Mouse (Mus musculus) limb, embryonic 15.5 days (tissue): Measurements from ENCODE around the gene Med16. TPM values are rescaled to one million over a fixed set of nuclear protein-coding genes. Genes with fewer than 3 reads are reported as not detected.
"Not testable (repeated sequence)": the region's sequence is repeated elsewhere in the genome, so short reads cannot be mapped to it uniquely, and the experiment has no call there.

Source experiments
- ATAC-seq: fragments of 200-750 bp; cut with Nextera tagmentation; 2 replicates; pipeline ENCODE4 v1.8.0; 2017; ENCODE audit warnings: low read depth, moderate TSS enrichment; ENCODE audit not compliant: insufficient number of reproducible peaks, low FRiP score, low TSS enrichment
- H3K27ac ChIP-seq: fragments of 300-500 bp; sonication (generic); 2 replicates; pipeline ENCODE4 v1.5.1; 2015; ENCODE audit warnings: moderate library complexity, mild to moderate bottlenecking, inconsistent platforms
- H3K27me3 ChIP-seq: fragments of 300-500 bp; sonication (generic); 2 replicates; pipeline ENCODE4 v1.6.1; 2015; ENCODE audit warnings: inconsistent platforms
- H3K36me3 ChIP-seq: fragments of 300-500 bp; sonication (generic); 2 replicates; pipeline ENCODE4 v1.6.1; 2015; ENCODE audit warnings: inconsistent platforms
- H3K4me1 ChIP-seq: fragments of 300-500 bp; sonication (generic); 2 replicates; pipeline ENCODE4 v1.6.1; 2015; ENCODE audit warnings: inconsistent platforms
- H3K4me2 ChIP-seq: fragments of 300-500 bp; sonication (generic); 2 replicates; pipeline ENCODE4 v1.6.1; 2015; ENCODE audit warnings: mild to moderate bottlenecking, inconsistent platforms
- H3K4me3 ChIP-seq: fragments of 300-500 bp; sonication (generic); 2 replicates; pipeline ENCODE4 v1.5.1; 2015; ENCODE audit warnings: mild to moderate bottlenecking, inconsistent platforms
- H3K9ac ChIP-seq: fragments of 300-500 bp; sonication (generic); 2 replicates; pipeline ENCODE4 v1.6.1; 2015; ENCODE audit warnings: inconsistent platforms
- H3K9me3 ChIP-seq: fragments of 300-500 bp; sonication (generic); 2 replicates; pipeline ENCODE4 v1.6.1; 2016; ENCODE audit warnings: inconsistent platforms
- WGBS: fragments of 180-500 bp; shearing (Covaris S2); methylation state at CpG from one replicate; pipeline ENCODE4 v1.1.7; 2015; 5-methylcytosine and 5-hydroxymethylcytosine counted together
- polyA plus RNA-seq: library from polyadenylated mRNA; unstranded; fragments of >200 nt; fragmentation: Nextera tagmentation; extraction: Ambion mirVana; gene quantifications from 2 replicates; pipeline ENCODE4 v1.2.1, GENCODE M21; 2015

Med16 gene
- polyA plus RNA-seq, 1 experiment from 2014 or later: 37.7 TPM

DNA sequence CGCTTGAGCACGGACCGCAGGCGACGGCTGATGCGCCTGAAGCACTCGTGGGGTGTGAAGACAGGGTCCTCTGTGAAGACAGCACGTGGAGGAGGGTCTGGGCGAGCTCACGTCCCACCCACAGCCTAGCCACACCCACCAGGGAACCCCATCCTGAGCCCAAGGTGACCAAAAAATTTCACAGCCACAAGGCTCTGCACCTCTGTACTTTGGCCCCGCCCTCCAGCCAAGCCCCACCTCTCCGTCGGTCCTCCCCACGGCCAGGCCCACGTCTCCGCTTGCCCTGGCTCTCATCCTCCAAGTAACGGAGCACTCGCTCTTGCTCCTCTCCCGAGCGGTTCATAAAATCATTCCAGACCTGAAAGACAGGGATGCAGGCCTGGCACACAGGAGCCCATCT lies 3.7 kb upstream of the Med16 start:
- Histone ChIP-seq H3K4me2 (no peak overlapping the region), H3K9me3 (no peaks in the 10 kb centered on the region), H3K36me3 (peaks cover 30% of the 10 kb centered on the region), H3K4me3 (no peak overlapping the region), H3K9ac (no peak overlapping the region), H3K27ac (no peak overlapping the region), H3K4me1 (peaks cover 40% of the 10 kb centered on the region), H3K27me3 (peaks cover under 1% of the 10 kb centered on the region)
- 54% methylated on average over 20 of the region's 20 CpGs for WGBS
- no peak for ATAC-seq

DNA sequence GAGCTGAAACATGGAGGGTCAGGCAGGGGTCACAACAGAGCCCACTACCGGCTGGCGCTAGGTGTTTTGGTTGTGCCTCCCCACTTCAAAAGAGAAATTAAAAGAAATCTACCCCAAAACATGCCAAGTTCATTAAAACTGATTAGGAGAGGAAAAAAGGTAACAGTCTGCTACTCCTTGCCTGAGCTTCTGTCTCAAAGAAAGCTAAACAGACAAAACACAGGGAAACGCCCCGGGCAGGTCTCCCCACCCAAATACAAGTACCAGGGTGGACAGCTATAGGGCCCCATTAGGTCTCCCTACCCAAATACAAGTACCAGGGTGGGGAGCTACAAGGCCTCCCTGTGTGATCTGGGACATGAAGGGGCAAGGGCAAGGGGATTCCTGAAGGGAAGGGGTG lies 1.8 kb upstream of the Med16 start, which contains the start of gene Gm26602:
TSS of gene Gm26602 (plus strand) at position 301 of the 400 bp plus-strand sequence.
- H3K27me3 ChIP-seq: no peaks in the 10 kb centered on the region
- no peak for ATAC-seq
- H3K4me1 ChIP-seq: peaks cover 29% of the 10 kb centered on the region
- peaks cover 46% of the 10 kb centered on the region for H3K36me3 ChIP-seq
- no peak within 1 kb of the TSS for H3K9ac ChIP-seq
- no peak within 1 kb of the TSS for H3K4me3 ChIP-seq
- H3K4me2 ChIP-seq: no peak within 1 kb of the TSS
- WGBS: 81% methylated on average over 4 of the region's 4 CpGs
- peak within 1 kb of the TSS; percentile 76 for H3K27ac ChIP-seq
- no peaks in the 10 kb centered on the region for H3K9me3 ChIP-seq

DNA sequence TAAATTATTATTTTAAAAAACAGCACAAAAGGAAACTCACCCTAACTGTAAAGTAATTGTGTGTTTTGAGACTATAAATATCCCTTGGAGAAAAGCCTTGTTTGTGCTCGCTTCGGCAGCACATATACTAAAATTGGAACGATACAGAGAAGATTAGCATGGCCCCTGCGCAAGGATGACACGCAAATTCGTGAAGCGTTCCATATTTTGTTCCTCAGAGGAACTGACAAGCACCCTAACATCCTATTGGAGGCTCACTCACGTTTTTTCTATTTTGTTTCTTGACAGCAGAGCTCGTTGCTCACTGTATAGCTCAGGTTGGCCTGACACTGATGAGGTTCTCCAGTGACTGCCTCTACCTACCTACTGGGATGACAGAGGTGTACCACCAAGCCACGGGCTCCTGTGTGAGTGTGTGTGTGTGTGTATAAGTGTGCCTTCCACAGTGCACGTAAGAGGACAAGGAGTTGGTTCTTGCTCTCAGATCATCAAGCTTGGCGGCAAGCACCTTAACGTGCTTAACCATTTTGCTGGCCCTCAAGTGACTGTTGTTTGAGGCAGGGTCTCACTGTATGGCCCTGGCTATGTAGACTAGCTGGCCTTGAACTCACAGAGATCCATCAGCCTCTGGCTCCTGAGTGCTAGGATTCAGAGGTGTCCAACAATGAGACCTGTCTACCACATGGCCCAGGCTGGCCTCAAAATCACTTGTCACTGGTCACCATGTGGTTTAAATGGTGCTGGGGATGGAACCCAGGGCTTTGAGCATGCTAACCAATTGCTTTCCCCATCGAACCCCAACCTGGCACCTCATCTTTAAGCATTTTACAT lies 584 bp upstream of the Med16 start:
- no peaks in the 10 kb centered on the region for H3K9me3 ChIP-seq
- no peak for ATAC-seq
- H3K4me3 ChIP-seq: peak overlapping the region; percentile 79
- H3K9ac ChIP-seq: peak overlapping the region; percentile 3; the same call in 1 of the 2 replicates
- peak overlapping the region; percentile 57 for H3K4me2 ChIP-seq
- 22% methylated on average over 14 of the region's 14 CpGs for WGBS
- peaks cover 17% of the 10 kb centered on the region for H3K4me1 ChIP-seq
- H3K27me3 ChIP-seq: no peaks in the 10 kb centered on the region
- peaks cover 56% of the 10 kb centered on the region for H3K36me3 ChIP-seq
- H3K27ac ChIP-seq: peak overlapping the region; percentile 76

DNA sequence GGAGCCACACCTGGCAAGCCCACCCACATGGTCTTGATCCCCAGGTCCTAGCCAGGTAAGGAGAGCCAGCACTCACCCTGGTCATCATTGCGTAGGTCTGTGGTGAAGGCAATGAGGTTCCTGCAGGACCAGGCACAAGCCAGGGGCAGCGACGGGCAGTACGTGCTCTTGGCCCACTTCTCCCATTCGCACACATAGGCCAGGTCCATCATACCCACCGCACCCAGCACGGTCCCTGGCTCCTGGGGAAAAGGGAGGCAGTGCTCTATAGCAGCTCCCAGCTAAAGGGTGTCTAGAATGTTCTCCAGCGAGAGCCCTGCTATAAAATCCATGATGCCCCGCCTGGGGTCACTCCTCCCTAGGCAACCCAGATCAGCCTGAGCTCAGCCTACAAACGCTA lies 1.3 kb downstream of the Med16 start:
- no peak overlapping the region for H3K4me3 ChIP-seq
- no peak overlapping the region for H3K4me2 ChIP-seq
- H3K27me3 ChIP-seq: no peaks in the 10 kb centered on the region
- H3K36me3 ChIP-seq: peaks cover 65% of the 10 kb centered on the region
- peaks cover 11% of the 10 kb centered on the region for H3K4me1 ChIP-seq
- no peaks in the 10 kb centered on the region for H3K9me3 ChIP-seq
- no peak overlapping the region for H3K27ac ChIP-seq
- ATAC-seq: no peak
- 92% methylated on average over 10 of the region's 10 CpGs for WGBS
- H3K9ac ChIP-seq: no peak overlapping the region

DNA sequence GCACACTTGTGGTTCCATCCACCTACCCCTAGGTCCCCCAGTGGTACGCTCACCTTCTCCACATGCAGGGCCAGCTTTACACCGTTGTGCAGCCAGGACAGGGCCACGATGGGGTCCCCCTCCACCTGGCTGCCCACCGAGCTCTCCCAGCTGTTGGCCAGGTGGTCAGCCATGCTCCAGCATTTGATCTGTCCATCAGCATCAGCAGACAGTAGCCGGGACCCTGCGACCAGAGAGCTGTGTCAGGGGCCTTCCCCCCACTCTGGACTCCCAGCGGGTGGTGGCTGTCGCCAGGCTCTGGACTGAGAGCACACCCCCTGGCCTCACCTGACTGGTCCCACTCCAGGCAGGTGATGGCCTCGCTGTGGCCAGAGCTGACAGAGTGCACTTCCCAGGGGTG lies 2.0 kb downstream of the Med16 start:
- peaks cover 64% of the 10 kb centered on the region for H3K36me3 ChIP-seq
- H3K9me3 ChIP-seq: no peaks in the 10 kb centered on the region
- no peaks in the 10 kb centered on the region for H3K27me3 ChIP-seq
- no peak overlapping the region for H3K27ac ChIP-seq
- WGBS: 88% methylated on average over 9 of the region's 9 CpGs
- H3K9ac ChIP-seq: no peak overlapping the region
- no peak for ATAC-seq
- peaks cover 11% of the 10 kb centered on the region for H3K4me1 ChIP-seq
- no peak overlapping the region for H3K4me3 ChIP-seq
- H3K4me2 ChIP-seq: no peak overlapping the region

DNA sequence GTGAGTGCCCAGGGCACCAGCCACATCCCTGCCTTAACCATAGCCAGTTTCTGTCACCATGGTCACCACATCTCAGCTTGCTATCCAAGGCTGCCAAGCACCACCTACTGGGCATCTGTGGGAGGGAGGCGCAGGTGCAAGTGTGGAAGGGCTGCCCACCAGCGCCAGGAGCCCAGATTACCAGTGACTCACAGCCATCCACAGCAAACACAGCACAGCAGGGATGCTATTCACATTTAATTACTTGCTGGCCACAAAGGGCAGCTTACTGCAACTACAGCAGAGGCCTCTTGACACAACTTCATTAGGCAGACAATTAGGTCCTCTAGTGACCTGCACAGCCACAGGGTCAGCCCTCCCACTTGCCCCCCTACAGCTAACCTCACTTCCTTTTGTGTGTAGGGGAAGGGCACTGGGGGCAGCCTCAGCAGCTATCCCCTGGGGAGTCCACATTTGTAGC lies 7.7 kb downstream of the Med16 start:
- H3K4me3 ChIP-seq: no peak overlapping the region

DNA sequence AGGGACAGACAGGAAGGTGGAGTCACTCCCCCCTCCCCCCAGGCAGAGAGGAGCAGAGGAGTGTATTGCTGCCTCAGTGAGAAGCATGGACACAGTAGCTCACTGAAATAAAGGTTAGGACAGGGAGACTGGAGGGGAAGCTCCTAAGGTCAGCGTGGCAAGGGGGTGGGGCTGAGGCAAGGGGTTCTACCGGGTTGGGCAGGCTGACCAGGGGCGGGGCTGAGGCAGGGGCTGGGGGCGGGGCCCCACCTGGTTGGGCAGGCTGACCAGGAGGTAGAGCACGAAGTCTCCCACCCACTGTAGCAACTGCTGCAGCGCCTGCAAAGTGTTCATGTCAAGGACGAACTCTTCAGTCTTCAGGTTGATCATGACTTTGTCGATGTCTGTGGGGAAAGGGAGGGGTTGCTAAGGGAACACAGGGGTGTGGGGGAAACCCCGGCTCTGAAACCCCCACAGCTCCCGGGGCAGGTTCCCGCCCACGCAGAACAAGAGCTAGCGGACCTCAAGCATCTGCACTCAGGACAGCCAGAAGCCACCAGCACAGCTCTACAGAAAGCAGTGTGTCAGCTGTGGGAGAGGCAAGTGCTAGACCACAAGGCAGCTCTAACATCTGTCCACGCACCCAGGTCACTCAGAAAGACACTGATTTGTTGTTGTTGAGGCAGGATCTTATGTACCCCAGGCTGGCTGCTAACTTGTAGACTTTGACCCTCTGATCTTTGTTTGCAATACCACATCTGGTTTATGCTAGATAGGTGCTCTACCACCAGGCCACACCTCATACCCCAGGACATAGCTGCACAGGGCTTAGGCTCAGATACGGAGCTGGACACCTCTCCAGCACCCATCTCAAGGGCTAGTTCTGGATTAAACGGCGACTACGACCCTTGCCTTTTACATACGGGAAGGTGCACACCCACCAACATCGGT lies 11.1 kb downstream of the Med16 start:
- 50% methylated on average over 20 of the region's 20 CpGs for WGBS
- Histone ChIP-seq H3K27me3 (no peaks in the 10 kb centered on the region), H3K9me3 (no peaks in the 10 kb centered on the region), H3K36me3 (peaks cover 74% of the 10 kb centered on the region), H3K4me3 (no peak overlapping the region), H3K27ac (no peak overlapping the region), H3K9ac (no peak overlapping the region), H3K4me2 (no peak overlapping the region), H3K4me1 (no peaks in the 10 kb centered on the region)
- ATAC-seq: no peak

More for the DNA sequence above, 7.7 kb downstream of the Med16 start:
- Histone ChIP-seq H3K36me3 (peaks cover 89% of the 10 kb centered on the region), H3K4me2 (no peak overlapping the region), H3K9ac (no peak overlapping the region), H3K4me1 (no peaks in the 10 kb centered on the region), H3K27me3 (no peaks in the 10 kb centered on the region), H3K9me3 (no peaks in the 10 kb centered on the region), H3K27ac (no peak overlapping the region)
- WGBS: 30% methylated on average over 2 of the region's 2 CpGs
- no peak for ATAC-seq

DNA sequence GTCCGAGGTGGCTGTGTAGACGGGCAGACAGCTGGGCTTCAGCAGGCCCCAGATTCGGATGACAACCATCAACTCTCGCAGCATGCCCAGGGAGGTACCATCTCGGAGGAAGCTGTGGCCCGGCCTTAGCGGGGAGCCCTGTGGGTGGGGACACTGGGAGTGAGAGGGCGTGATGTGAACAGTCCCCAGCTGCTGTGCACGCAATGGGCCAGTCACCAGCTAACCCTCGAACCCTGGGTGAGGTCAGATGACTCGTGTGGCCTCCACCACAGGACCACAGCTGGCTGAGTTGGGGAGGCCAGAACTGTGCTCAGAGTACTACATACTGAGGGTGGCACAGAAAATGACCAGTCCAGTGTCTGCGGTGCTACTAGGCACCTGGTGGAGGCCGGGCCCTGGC lies 11.9 kb downstream of the Med16 start:
- Histone ChIP-seq H3K9ac (no peak overlapping the region), H3K27me3 (no peaks in the 10 kb centered on the region), H3K9me3 (no peaks in the 10 kb centered on the region), H3K36me3 (peaks cover 68% of the 10 kb centered on the region), H3K4me3 (no peak overlapping the region), H3K27ac (no peak overlapping the region), H3K4me2 (no peak overlapping the region), H3K4me1 (no peaks in the 10 kb centered on the region)
- 85% methylated on average over 13 of the region's 13 CpGs for WGBS
- no peak for ATAC-seq

DNA sequence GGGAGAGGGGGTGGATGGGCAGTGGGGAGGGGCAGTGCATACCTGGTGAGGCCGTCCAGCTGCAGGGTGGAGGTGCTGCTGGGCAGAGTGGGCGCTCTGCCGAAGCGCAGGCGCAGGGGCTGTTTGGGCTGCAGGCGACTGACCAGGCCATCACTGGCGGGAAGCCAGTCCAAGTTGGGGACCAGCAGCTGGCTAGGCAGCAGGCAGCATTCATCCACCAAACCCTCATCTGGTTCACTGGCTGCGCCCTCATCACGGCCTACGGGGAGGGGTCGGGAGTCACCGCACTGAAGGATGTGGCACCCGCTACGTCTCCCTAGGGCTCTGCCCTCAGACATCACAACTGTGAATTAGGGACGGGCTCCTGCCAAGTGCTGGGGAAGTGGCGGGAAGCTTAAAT lies 12.4 kb downstream of the Med16 start:
- Histone ChIP-seq H3K27me3 (no peaks in the 10 kb centered on the region), H3K4me3 (no peak overlapping the region), H3K4me1 (no peaks in the 10 kb centered on the region), H3K4me2 (no peak overlapping the region), H3K36me3 (peaks cover 63% of the 10 kb centered on the region), H3K9ac (no peak overlapping the region), H3K9me3 (no peaks in the 10 kb centered on the region), H3K27ac (no peak overlapping the region)
- 90% methylated on average over 16 of the region's 16 CpGs for WGBS
- ATAC-seq: no peak

DNA sequence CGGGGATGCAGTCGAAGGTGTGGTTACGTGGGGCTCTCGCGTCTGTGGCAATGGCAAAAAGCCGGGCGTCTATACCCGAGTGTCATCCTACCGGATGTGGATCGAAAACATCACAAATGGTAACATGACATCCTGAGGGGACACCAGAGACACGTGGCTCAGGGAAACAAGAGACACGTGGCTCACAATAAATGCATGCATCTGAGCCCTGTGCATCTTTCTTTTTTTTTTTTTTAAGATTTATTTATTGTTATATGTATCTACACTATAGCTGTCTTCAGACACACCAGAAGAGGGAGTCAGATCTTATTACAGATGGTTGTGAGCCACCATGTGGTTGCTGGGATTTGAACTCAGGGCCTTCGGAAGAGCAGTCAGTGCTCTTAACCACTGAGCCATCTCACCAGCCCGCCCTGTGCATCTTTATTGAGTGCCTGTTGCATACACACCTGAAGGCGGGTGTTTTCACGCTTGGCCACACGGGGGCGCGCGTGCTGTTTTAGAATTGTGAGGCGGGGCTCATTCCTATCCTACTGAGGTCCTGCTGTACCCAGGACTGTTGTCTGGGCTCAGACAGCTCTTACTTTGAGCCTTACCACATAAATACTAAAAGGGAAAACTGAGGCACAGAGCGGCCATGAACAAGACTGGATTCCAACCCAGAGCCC lies 16.1 kb downstream of the Med16 start:
- not testable (repeated sequence) for H3K4me3 ChIP-seq, H3K9ac ChIP-seq, H3K27ac ChIP-seq, H3K27me3 ChIP-seq, H3K4me1 ChIP-seq, H3K4me2 ChIP-seq, ATAC-seq, H3K9me3 ChIP-seq
- H3K36me3 ChIP-seq: peaks cover 31% of the 10 kb centered on the region
- WGBS: 44% methylated on average over 22 of the region's 22 CpGs

DNA sequence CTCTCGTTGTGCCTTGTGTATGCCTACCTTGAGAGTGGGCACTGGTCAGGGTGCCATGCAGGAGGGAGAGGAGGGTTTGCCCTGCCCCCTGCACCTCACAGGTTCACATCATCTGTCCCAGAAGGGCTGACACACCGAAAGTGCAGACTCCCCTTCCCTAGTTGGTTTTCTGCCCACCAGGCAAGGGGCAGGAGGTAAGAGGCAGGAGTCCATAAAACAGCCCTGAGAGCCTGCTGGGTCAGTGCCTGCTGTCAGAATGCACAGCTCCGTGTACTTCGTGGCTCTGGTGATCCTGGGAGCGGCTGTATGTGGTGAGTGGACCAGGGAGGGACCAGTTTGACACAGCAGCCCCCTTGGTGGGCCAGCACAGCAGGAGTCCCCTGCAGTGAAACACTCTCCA lies 18.1 kb downstream of the Med16 start, which contains the start of gene Cfd:
TSS of gene Cfd (plus strand) at position 184 of the 400 bp plus-strand sequence.
- no peak within 1 kb of the TSS for H3K4me2 ChIP-seq
- WGBS: 37% methylated on average over 5 of the region's 5 CpGs
- no peaks in the 10 kb centered on the region for H3K9me3 ChIP-seq
- H3K27ac ChIP-seq: no peak within 1 kb of the TSS
- peaks cover 12% of the 10 kb centered on the region for H3K36me3 ChIP-seq
- H3K4me3 ChIP-seq: no peak within 1 kb of the TSS
- no peak within 1 kb of the TSS for H3K9ac ChIP-seq
- no peaks in the 10 kb centered on the region for H3K27me3 ChIP-seq
- ATAC-seq: no peak
- H3K4me1 ChIP-seq: no peaks in the 10 kb centered on the region
